Mouse (Mus musculus): ENCODE data around the gene Rtp2. TPM values are rescaled to one million over a fixed set of nuclear protein-coding genes. Genes with fewer than 3 reads are reported as not detected.

Rtp2 gene
- total and polyA plus RNA-seq, 2 experiments from 2014 or later, result 0.36 to 0.62 TPM

GRCm38 (mm10) chr16:23953189-23953958 is 21.2 kb upstream of the Rtp2 start:
- peak; percentile 83 for TF ChIP-seq CTCF (IDR thresholded peaks at IDR 0.05; ENCODE audit: low read depth)
- Histone ChIP-seq H3K4me1 (ENCODE audit: insufficient read depth) (no peaks in the 10 kb centered on the region), H3K27me3 (ENCODE audit: insufficient read depth, low read length) (no peaks in the 10 kb centered on the region), H3K4me2 (ENCODE audit: low read depth) (no peak overlapping the region), H3K9me3 (ENCODE audit: low read length) (no peaks in the 10 kb centered on the region), H3K4me3 (ENCODE audit: low read depth, low read length) (no peak overlapping the region), H3K27ac (ENCODE audit: low read depth, low read length) (no peak overlapping the region), H3K36me3 (ENCODE audit: insufficient read depth) (no peaks in the 10 kb centered on the region), H3K9ac (no peak overlapping the region)
- peak; percentile 83 for DNase-seq
- peak; percentile 75 for ATAC-seq
- WGBS, result 34% methylated on average over 11 of the region's 11 CpGs

DNA sequence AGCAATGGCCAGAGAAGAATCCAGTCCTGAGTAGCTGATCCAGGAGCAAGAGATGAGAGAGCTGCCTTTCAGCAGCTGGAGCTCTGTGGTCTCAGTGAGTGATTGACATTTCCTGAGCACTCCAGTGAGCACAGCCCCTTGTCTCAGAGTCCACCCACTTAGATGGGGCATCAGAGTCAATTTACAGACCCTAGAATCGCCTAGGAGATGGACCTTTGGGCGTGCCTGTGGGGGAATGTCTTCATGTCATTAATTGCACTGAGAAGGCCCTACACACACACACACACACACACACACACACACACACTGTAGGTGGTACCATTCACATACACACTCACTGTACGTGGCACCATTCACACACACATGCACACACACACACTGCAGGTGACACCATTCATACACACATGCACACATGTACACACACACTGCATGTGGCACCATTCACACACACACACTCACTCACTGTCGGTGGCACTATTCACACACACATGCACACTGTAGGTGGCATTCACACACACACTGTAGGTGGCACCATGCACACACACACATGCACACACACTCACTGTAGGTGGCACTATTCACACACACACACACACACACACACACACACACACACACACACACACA is 20.0 kb upstream of the Rtp2 start:
- no peaks in the 10 kb centered on the region for H3K9me3 ChIP-seq (ENCODE audit: low read length)
- H3K4me2 ChIP-seq (ENCODE audit: low read depth), result no peak overlapping the region
- no peaks in the 10 kb centered on the region for H3K4me1 ChIP-seq (ENCODE audit: insufficient read depth)
- WGBS, result 62% methylated on average over 4 of the region's 4 CpGs
- H3K27ac ChIP-seq (ENCODE audit: low read depth, low read length), result no peak overlapping the region
- no peak overlapping the region for H3K9ac ChIP-seq
- no peaks in the 10 kb centered on the region for H3K27me3 ChIP-seq (ENCODE audit: insufficient read depth, low read length)
- no peak for DNase-seq
- no peaks in the 10 kb centered on the region for H3K36me3 ChIP-seq (ENCODE audit: insufficient read depth)
- TF ChIP-seq CTCF (IDR thresholded peaks at IDR 0.05; ENCODE audit: low read depth), result peak; percentile 21
- no peak overlapping the region for H3K4me3 ChIP-seq (ENCODE audit: low read depth, low read length)
- ATAC-seq, result no peak

DNA sequence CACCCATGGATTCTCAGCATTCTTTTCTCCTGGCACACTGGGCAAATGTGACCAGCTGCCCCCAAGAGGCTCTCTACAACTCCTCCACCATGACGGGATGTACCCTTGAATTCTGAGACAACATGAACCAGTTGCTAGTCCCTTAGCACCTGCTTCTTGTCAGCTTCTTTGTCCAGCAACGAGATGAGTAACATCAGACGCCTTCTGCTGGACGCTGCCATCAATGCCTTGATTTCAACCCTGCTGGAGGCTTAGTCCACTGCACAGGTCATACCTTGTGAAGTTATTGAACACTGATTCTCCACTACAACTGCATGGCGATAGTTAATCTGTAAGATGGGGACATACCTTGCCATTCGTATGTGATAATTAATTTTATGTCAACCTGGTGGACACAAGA is 15.5 kb upstream of the Rtp2 start:
- no peak for TF ChIP-seq CTCF (IDR thresholded peaks at IDR 0.05; ENCODE audit: low read depth)
- H3K4me1 ChIP-seq (ENCODE audit: insufficient read depth), result no peaks in the 10 kb centered on the region
- no peaks in the 10 kb centered on the region for H3K36me3 ChIP-seq (ENCODE audit: insufficient read depth)
- no peak overlapping the region for H3K9ac ChIP-seq
- no peak overlapping the region for H3K27ac ChIP-seq (ENCODE audit: low read depth, low read length)
- H3K4me2 ChIP-seq (ENCODE audit: low read depth), result no peak overlapping the region
- ATAC-seq (no peak), DNase-seq (no peak)
- WGBS, result 92% methylated on average over 6 of the region's 6 CpGs
- H3K9me3 ChIP-seq (ENCODE audit: low read length), result no peaks in the 10 kb centered on the region
- no peak overlapping the region for H3K4me3 ChIP-seq (ENCODE audit: low read depth, low read length)
- H3K27me3 ChIP-seq (ENCODE audit: insufficient read depth, low read length), result no peaks in the 10 kb centered on the region

DNA sequence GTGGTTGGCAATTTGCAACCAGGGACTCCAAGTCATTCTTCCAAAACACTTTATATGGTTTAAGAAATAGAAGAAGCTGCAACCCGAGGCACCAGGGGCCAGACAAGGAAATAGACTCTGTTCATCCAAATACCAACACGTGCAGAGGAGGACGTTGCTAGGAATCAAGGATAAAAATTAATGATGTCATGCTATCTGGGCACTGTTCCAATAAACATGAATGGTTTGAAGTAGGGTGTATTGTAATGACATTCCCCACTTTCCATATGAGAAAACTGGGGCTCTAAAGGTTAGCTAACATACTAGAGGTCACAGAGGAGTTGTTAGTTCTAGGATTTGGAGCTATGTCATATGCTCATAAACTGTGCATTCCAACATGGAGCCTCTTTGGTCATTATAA is 12.6 kb upstream of the Rtp2 start:
- DNase-seq (no peak), ATAC-seq (no peak)
- H3K9me3 ChIP-seq (ENCODE audit: low read length), result no peaks in the 10 kb centered on the region
- no peak overlapping the region for H3K27ac ChIP-seq (ENCODE audit: low read depth, low read length)
- no peak for TF ChIP-seq CTCF (IDR thresholded peaks at IDR 0.05; ENCODE audit: low read depth)
- WGBS, result 11% methylated on average over 3 of the region's 3 CpGs
- H3K27me3 ChIP-seq (ENCODE audit: insufficient read depth, low read length), result no peaks in the 10 kb centered on the region
- no peak overlapping the region for H3K4me2 ChIP-seq (ENCODE audit: low read depth)
- no peaks in the 10 kb centered on the region for H3K4me1 ChIP-seq (ENCODE audit: insufficient read depth)
- H3K4me3 ChIP-seq (ENCODE audit: low read depth, low read length), result no peak overlapping the region
- H3K36me3 ChIP-seq (ENCODE audit: insufficient read depth), result no peaks in the 10 kb centered on the region
- no peak overlapping the region for H3K9ac ChIP-seq

- H3K27me3 ChIP-seq (ENCODE audit: insufficient read depth, low read length), result no peaks in the 10 kb centered on the region
- ATAC-seq (no peak), DNase-seq (no peak)
- H3K9ac ChIP-seq, result no peak overlapping the region
- no peak overlapping the region for H3K27ac ChIP-seq (ENCODE audit: low read depth, low read length)
- TF ChIP-seq CTCF (IDR thresholded peaks at IDR 0.05; ENCODE audit: low read depth), result no peak
- H3K36me3 ChIP-seq (ENCODE audit: insufficient read depth), result no peaks in the 10 kb centered on the region
- no peak overlapping the region for H3K4me3 ChIP-seq (ENCODE audit: low read depth, low read length)
- H3K9me3 ChIP-seq (ENCODE audit: low read length), result no peaks in the 10 kb centered on the region
- 72% methylated on average over 2 of the region's 2 CpGs for WGBS
- no peak overlapping the region for H3K4me2 ChIP-seq (ENCODE audit: low read depth)
- no peaks in the 10 kb centered on the region for H3K4me1 ChIP-seq (ENCODE audit: insufficient read depth)
These were observed 2.2 kb upstream of the Rtp2 start for GRCm38 (mm10) chr16:23934397-23934796.

DNA sequence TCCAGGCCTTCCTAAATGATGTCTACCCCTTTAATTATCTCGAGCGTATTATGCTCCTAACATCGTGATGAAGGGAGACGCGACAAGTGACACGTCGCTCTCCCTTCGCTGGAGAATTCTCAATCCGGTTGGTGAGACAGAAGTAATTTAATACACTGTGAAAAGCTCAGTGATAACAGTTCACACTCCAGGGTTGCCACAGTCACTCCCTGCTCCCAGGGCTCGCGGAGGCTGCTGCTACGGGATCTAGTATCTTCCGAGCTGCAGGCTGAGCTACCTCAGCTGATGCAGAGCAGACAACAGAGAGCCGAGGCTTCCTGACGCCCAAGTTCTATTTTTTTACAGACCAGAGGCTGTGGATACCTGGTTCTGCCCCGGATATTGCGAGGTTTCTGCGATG is 919 bp downstream of the Rtp2 start:
- Histone ChIP-seq H3K4me1 (ENCODE audit: insufficient read depth) (no peaks in the 10 kb centered on the region), H3K27me3 (ENCODE audit: insufficient read depth, low read length) (no peaks in the 10 kb centered on the region), H3K36me3 (ENCODE audit: insufficient read depth) (no peaks in the 10 kb centered on the region), H3K4me2 (ENCODE audit: low read depth) (no peak overlapping the region), H3K9ac (no peak overlapping the region), H3K9me3 (ENCODE audit: low read length) (no peaks in the 10 kb centered on the region), H3K27ac (ENCODE audit: low read depth, low read length) (no peak overlapping the region), H3K4me3 (ENCODE audit: low read depth, low read length) (no peak overlapping the region)
- ATAC-seq (peak; percentile 77), DNase-seq (peak; percentile 19)
- WGBS, result 70% methylated on average over 18 of the region's 18 CpGs
- no peak for TF ChIP-seq CTCF (IDR thresholded peaks at IDR 0.05; ENCODE audit: low read depth)

DNA sequence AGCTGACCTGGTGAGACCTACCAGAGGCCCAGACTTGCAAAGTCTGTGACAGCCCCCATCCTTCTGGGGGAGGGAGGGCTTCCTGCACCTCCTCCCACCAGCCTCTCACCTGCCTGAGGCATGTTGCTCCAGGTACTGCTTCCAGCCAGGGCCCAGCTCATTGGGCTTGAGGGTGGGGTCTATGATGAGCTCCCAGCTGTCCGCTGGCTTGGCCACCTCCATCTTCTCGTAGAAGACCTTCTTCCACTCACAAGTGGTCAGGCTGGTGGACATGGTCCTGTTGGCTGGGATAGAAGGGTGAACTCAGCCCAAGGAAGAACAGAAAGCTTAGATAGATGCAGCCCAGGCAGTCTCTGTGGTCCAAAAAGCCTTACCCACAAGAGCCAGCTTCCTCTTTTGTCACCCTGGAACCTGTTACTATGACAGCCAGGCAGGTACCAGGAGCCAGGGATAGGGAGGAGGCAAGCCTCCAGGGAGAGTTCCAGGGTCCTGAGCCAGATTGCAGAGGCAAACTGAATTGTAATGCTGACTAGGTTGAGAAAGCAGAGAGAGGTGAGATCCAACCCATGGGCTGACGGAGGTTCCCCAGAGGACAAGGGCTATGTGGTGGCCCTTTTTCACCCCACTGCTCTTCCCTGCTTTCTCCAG is 1.6 kb downstream of the Rtp2 start:
- ATAC-seq, result peak; percentile 32
- WGBS, result 90% methylated on average over 3 of the region's 3 CpGs
- Histone ChIP-seq H3K36me3 (ENCODE audit: insufficient read depth) (no peaks in the 10 kb centered on the region), H3K27me3 (ENCODE audit: insufficient read depth, low read length) (no peaks in the 10 kb centered on the region), H3K9ac (no peak overlapping the region), H3K4me2 (ENCODE audit: low read depth) (no peak overlapping the region), H3K9me3 (ENCODE audit: low read length) (no peaks in the 10 kb centered on the region), H3K27ac (ENCODE audit: low read depth, low read length) (no peak overlapping the region), H3K4me1 (ENCODE audit: insufficient read depth) (no peaks in the 10 kb centered on the region), H3K4me3 (ENCODE audit: low read depth, low read length) (no peak overlapping the region)
- DNase-seq, result no peak
- no peak for TF ChIP-seq CTCF (IDR thresholded peaks at IDR 0.05; ENCODE audit: low read depth)
